Mouse (Mus musculus) ES-E14 (cell line): ENCODE data around the gene Dohh.

ENCODE experiments used
- CHD2 ChIP-seq: IDR thresholded peaks from 2 replicates; pipeline ENCODE4 v1.6.1; 2014; ENCODE audit warnings: mild to moderate bottlenecking, low read depth, low read length, inconsistent platforms
- MAFK ChIP-seq: IDR thresholded peaks from 2 replicates; pipeline ENCODE4 v1.6.1; 2014; ENCODE audit warnings: mild to moderate bottlenecking, low read depth, low read length, inconsistent platforms; ENCODE audit not compliant: insufficient read depth
- ZC3H11A ChIP-seq: IDR thresholded peaks from 2 replicates; pipeline ENCODE4 v1.6.1; 2012; ENCODE audit warnings: low read depth, mild to moderate bottlenecking, inconsistent platforms, low read length, borderline replicate concordance

GRCm38 (mm10) chr10:81424246-81425051 lies 40.2 kb downstream of the Dohh start:
- TF ChIP-seq CHD2: no peak
- no peak for TF ChIP-seq ZC3H11A
- TF ChIP-seq MAFK: peak; percentile 74; the same call in 1 of the 2 replicates
